Mouse (Mus musculus) thymus, adult 2 months (tissue): ENCODE data around the gene Pwp2.

Experiments used
- CTCF ChIP-seq: fragments of 200-500 bp; IDR thresholded peaks from 2 replicates; pipeline ENCODE4 v1.5.1; 2012; ENCODE audit warnings: mild to moderate bottlenecking, control low read depth, low read length, moderate library complexity, borderline replicate concordance; ENCODE audit not compliant: control insufficient read depth, poor library complexity, insufficient read depth; ENCODE audit errors: extremely low read depth
- POLR2A ChIP-seq: fragments of 200-500 bp; IDR thresholded peaks from 2 replicates; pipeline ENCODE4 v1.6.1; 2012; ENCODE audit warnings: mild to moderate bottlenecking, low read length, control low read depth, moderate library complexity; ENCODE audit not compliant: control insufficient read depth, poor library complexity, insufficient read depth; ENCODE audit errors: extremely low read depth

GRCm38 (mm10) chr10:78128647-78129046 lies 56.3 kb downstream of the Pwp2 start:
- TF ChIP-seq CTCF (no peak), POLR2A (no peak)
